Mouse (Mus musculus) layer of hippocampus, adult 2 months (tissue): Measurements from ENCODE around the gene Uba2. TPM values are rescaled to one million over a fixed set of nuclear protein-coding genes. Genes with fewer than 3 reads are reported as not detected.
A peak's percentile ranks its signal among the peaks of the same experiment; 100 is the strongest.
"Not testable (repeated sequence)": the region's sequence is repeated elsewhere in the genome, so short reads cannot be mapped to it uniquely, and the experiment has no call there.

Source experiments
- DNase-seq, 2 experiments: peaks; one replicate each; pipeline ENCODE4 v3.0.0; 2022; ENCODE audit warnings: low spot score in 2 of 2
- H3K27ac ChIP-seq: fragments of 200-600 bp; 2 replicates; pipeline ENCODE4 v1.8.1; 2022
- H3K4me3 ChIP-seq: fragments of 200-600 bp; 2 replicates; pipeline ENCODE4 v1.8.1; 2022; ENCODE audit warnings: mild to moderate bottlenecking
- CTCF ChIP-seq: fragments of 200-600 bp; conservative IDR thresholded peaks from 2 replicates; pipeline ENCODE4 v1.8.1; 2022; ENCODE audit warnings: antibody characterized with exemption, mild to moderate bottlenecking, moderate library complexity
- total RNA-seq, 2 experiments: library from RNA; stranded (reverse); gene quantifications; 2 replicates each; pipeline ENCODE4 v1.2.3; 2021

The Uba2 gene
- total RNA-seq, 2 experiments from 2014 or later = 85.7 to 92.9 TPM

GRCm38 (mm10) chr7:34147193-34147592, 22.2 kb downstream of the Uba2 start:
- Histone ChIP-seq H3K4me3 (no peak overlapping the region), H3K27ac (no peak overlapping the region)
- DNase-seq = no peak
- TF ChIP-seq CTCF = no peak

- Histone ChIP-seq H3K4me3 (no peak overlapping the region), H3K27ac (no peak overlapping the region)
- peak; percentile 33 to 42 for DNase-seq
- TF ChIP-seq CTCF = peak; percentile 55
Observed at GRCm38 (mm10) chr7:34141123-34141522, 28.3 kb downstream of the Uba2 start.

- DNase-seq = no peak
Observed at GRCm38 (mm10) chr7:34139493-34139892, 29.9 kb downstream of the Uba2 start.

GRCm38 (mm10) chr7:34134336-34134735, 35.1 kb downstream of the Uba2 start:
- no peak overlapping the region for H3K27ac ChIP-seq
- no peak for DNase-seq
- no peak overlapping the region for H3K4me3 ChIP-seq
- TF ChIP-seq CTCF = no peak

More at GRCm38 (mm10) chr7:34139493-34139892, 29.9 kb downstream of the Uba2 start:
- no peak for TF ChIP-seq CTCF
- Histone ChIP-seq H3K27ac (no peak overlapping the region), H3K4me3 (no peak overlapping the region)

- Histone ChIP-seq H3K27ac (peak within 1 kb of the TSS; percentile 77), H3K4me3 (peak within 1 kb of the TSS; percentile 56)
- DNase-seq = peak in 1 of 2 experiments; percentile 60
- TF ChIP-seq CTCF = no peak
Observed at GRCm38 (mm10) chr7:34133117-34133762, 36.2 kb downstream of the Uba2 start, which contains the start of gene Wtip. Wtip (minus strand) TSS chr7:34133268.

GRCm38 (mm10) chr7:34132355-34133079, 36.9 kb downstream of the Uba2 start:
- no peak for DNase-seq
- Histone ChIP-seq H3K27ac (peak overlapping the region; percentile 36; the same call in 1 of the 2 replicates), H3K4me3 (peak overlapping the region; percentile 48)
- no peak for TF ChIP-seq CTCF

- peak overlapping the region; percentile 36; the same call in 1 of the 2 replicates for H3K27ac ChIP-seq
- H3K4me3 ChIP-seq = peak overlapping the region; percentile 48
- TF ChIP-seq CTCF = no peak
- DNase-seq = no peak
Observed at GRCm38 (mm10) chr7:34131959-34132354, 37.4 kb downstream of the Uba2 start.

GRCm38 (mm10) chr7:34131118-34131517, 38.3 kb downstream of the Uba2 start:
- no peak overlapping the region for H3K4me3 ChIP-seq
- no peak for DNase-seq
- no peak for TF ChIP-seq CTCF
- no peak overlapping the region for H3K27ac ChIP-seq

- Histone ChIP-seq H3K27ac (no peak overlapping the region), H3K4me3 (no peak overlapping the region)
- TF ChIP-seq CTCF = peak; percentile 20
- DNase-seq = no peak
Observed at GRCm38 (mm10) chr7:34126291-34126690, 43.1 kb downstream of the Uba2 start.

GRCm38 (mm10) chr7:34125346-34125745, 44.1 kb downstream of the Uba2 start:
- Histone ChIP-seq H3K4me3 (no peak overlapping the region), H3K27ac (no peak overlapping the region)
- no peak for TF ChIP-seq CTCF
- no peak for DNase-seq

- Histone ChIP-seq H3K27ac (no peak overlapping the region), H3K4me3 (no peak overlapping the region)
- TF ChIP-seq CTCF = peak; percentile 78
- no peak for DNase-seq
Observed at GRCm38 (mm10) chr7:34122987-34123720, 46.2 kb downstream of the Uba2 start.

GRCm38 (mm10) chr7:34120636-34121035, 48.8 kb downstream of the Uba2 start:
- H3K27ac ChIP-seq, DNase-seq: not testable (repeated sequence)

GRCm38 (mm10) chr7:34116601-34117000, 52.8 kb downstream of the Uba2 start:
- no peak for DNase-seq
- no peak overlapping the region for H3K27ac ChIP-seq
- no peak for TF ChIP-seq CTCF
- H3K4me3 ChIP-seq = no peak overlapping the region

More at GRCm38 (mm10) chr7:34120636-34121035, 48.8 kb downstream of the Uba2 start:
- not testable (repeated sequence) for H3K4me3 ChIP-seq
